Comparison of ENCODE assay signal across 11 mouse cellular contexts in genomic region chr12:31984664-31985063, GRCm38 (mm10). TPM values are rescaled to one million over a fixed set of nuclear protein-coding genes. Genes with fewer than 3 reads are reported as not detected.
DNase-seq lines count a peak whose midpoint lies in the region; ATAC-seq and TF ChIP-seq lines count a peak whose summit lies in the region.
"Had no signal": no experiment of that assay in that cellular context is flagged by ENCODE, and none has a peak within 500 bp of the region (broad histone marks: within the 10 kb centered on the region; RNA-seq: fewer than 3 reads in every experiment).

No protein-coding gene starts in this region.

- no peaks in the 10 kb centered on the region for H3K9me3 ChIP-seq in kidney, embryonic 14.5 days (ENCODE audit: control insufficient read depth, low read length)
- no peaks in the 10 kb centered on the region for H3K9me3 ChIP-seq in midbrain, embryonic 14.5 days (ENCODE audit: control insufficient read depth, low read length)
- H3K9me3 ChIP-seq in midbrain, embryonic 10.5 days (replicated peaks) = no peaks in the 10 kb centered on the region
- H3K9me3 ChIP-seq in heart, embryonic 16.5 days (replicated peaks; ENCODE audit: control insufficient read depth, low read length) = no peaks in the 10 kb centered on the region

- H3K4me1 ChIP-seq in kidney, embryonic 14.5 days (ENCODE audit: control insufficient read depth, insufficient read depth, low read length) = 0 out of 2 replicates have a peak, but pooled peaks cover 2% of the 10 kb centered on the region
- H3K4me1 ChIP-seq in kidney, adult 2 months (ENCODE audit: control insufficient read depth, insufficient read depth, low read length) = no peaks in the 10 kb centered on the region
- 0 out of 2 replicates have a peak, but pooled peaks cover 7% of the 10 kb centered on the region for H3K4me1 ChIP-seq in midbrain, embryonic 14.5 days (ENCODE audit: control insufficient read depth, insufficient read depth, low read length)
- no peaks in the 10 kb centered on the region; the same call in 1 of the 2 replicates for H3K4me1 ChIP-seq in midbrain, embryonic 10.5 days
- peaks cover 6% of the 10 kb centered on the region for H3K4me1 ChIP-seq in heart, embryonic 16.5 days (ENCODE audit: control insufficient read depth, insufficient read depth, low read length)

- H3K36me3 ChIP-seq in kidney, embryonic 14.5 days (ENCODE audit: control insufficient read depth, insufficient read depth, low read length) = no peaks in the 10 kb centered on the region; the same call in 1 of the 2 replicates
- no peaks in the 10 kb centered on the region for H3K36me3 ChIP-seq in kidney, adult 2 months (ENCODE audit: control insufficient read depth, insufficient read depth, low read length)
- peaks cover 8% of the 10 kb centered on the region; the same call in 1 of the 2 replicates for H3K36me3 ChIP-seq in midbrain, embryonic 14.5 days (ENCODE audit: control insufficient read depth, insufficient read depth, low read length)
- peaks cover 6% of the 10 kb centered on the region; the same call in 1 of the 2 replicates for H3K36me3 ChIP-seq in midbrain, embryonic 10.5 days
- no peaks in the 10 kb centered on the region for H3K36me3 ChIP-seq in heart, embryonic 16.5 days (ENCODE audit: control insufficient read depth, insufficient read depth)

- DNase-seq in kidney, adult 2 months = no peak
- no peak for DNase-seq in midbrain, embryonic 14.5 days
- DNase-seq in midbrain, embryonic 10.5 days (ENCODE audit: low spot score) = no peak
- no peak for DNase-seq in layer of hippocampus, postnatal 36 days
- DNase-seq in spleen, postnatal 10 days (ENCODE audit: low spot score in 2 of 2) = no peak
- DNase-seq: cerebellum, adult 8-10 months; right cerebral cortex, adult 18-20 months had no signal

- TF ChIP-seq CTCF in kidney, adult 2 months (conservative IDR thresholded peaks at IDR 0.05; ENCODE audit: insufficient read depth, insufficient read length, low read depth, low read length) = no peak

- ATAC-seq in kidney, embryonic 14.5 days (ENCODE audit: low FRiP score, low TSS enrichment) = 0 out of 2 replicates have a peak, but pooled peaks have one; percentile 73
- peak; percentile 28; the same call in 1 of the 2 replicates for ATAC-seq in midbrain, embryonic 14.5 days (ENCODE audit: low FRiP score, low TSS enrichment)
- no peak; the same call in 1 of the 2 replicates for ATAC-seq in heart, embryonic 16.5 days (replicated peaks; ENCODE audit: extremely low read depth, insufficient read depth, low FRiP score)
- ATAC-seq in megakaryocyte progenitor cell, adult 5-6 weeks (replicated peaks; ENCODE audit: poor library complexity) = peak; percentile 57
- ATAC-seq: intestine, postnatal 0 days had no signal

- WGBS in kidney, embryonic 14.5 days = 35% methylated on average over 12 of the region's 12 CpGs
- WGBS in kidney, adult 2 months = 29% methylated on average over 12 of the region's 12 CpGs
- WGBS in midbrain, embryonic 14.5 days = 80% methylated on average over 12 of the region's 12 CpGs
- WGBS in midbrain, embryonic 10.5 days = 77% methylated on average over 12 of the region's 12 CpGs
- 55% methylated on average over 12 of the region's 12 CpGs for WGBS in heart, embryonic 16.5 days

- H3K4me3 ChIP-seq in kidney, embryonic 14.5 days (ENCODE audit: low read length) = no peak overlapping the region
- no peak overlapping the region for H3K4me3 ChIP-seq in kidney, adult 2 months (ENCODE audit: insufficient read depth, low read depth, low read length)
- H3K4me3 ChIP-seq in midbrain, embryonic 14.5 days (replicated peaks; ENCODE audit: low read depth, low read length) = no peak overlapping the region
- no peak overlapping the region for H3K4me3 ChIP-seq in midbrain, embryonic 10.5 days
- H3K4me3 ChIP-seq in heart, embryonic 16.5 days (ENCODE audit: low read length) = no peak overlapping the region

- TF ChIP-seq POLR2A in kidney, adult 2 months (IDR thresholded peaks at IDR 0.05; ENCODE audit: low read depth, low read length) = no peak

- H3K4me2 ChIP-seq in kidney, embryonic 14.5 days (replicated peaks; ENCODE audit: low read depth, low read length) = no peak overlapping the region; the same call in 1 of the 2 replicates
- no peak overlapping the region for H3K4me2 ChIP-seq in midbrain, embryonic 14.5 days (ENCODE audit: low read length)
- H3K4me2 ChIP-seq in heart, embryonic 16.5 days (ENCODE audit: low read depth, low read length) = peak overlapping the region; percentile 32; the same call in 1 of the 2 replicates

- H3K27me3 ChIP-seq in kidney, embryonic 14.5 days (ENCODE audit: control insufficient read depth, insufficient read depth, low read length) = no peaks in the 10 kb centered on the region
- 0 out of 2 replicates have a peak, but pooled peaks cover 1% of the 10 kb centered on the region for H3K27me3 ChIP-seq in kidney, adult 2 months (replicated peaks; ENCODE audit: control insufficient read depth, insufficient read depth, low read length)
- H3K27me3 ChIP-seq in midbrain, embryonic 14.5 days (ENCODE audit: control insufficient read depth, insufficient read depth, low read length) = no peaks in the 10 kb centered on the region
- no peaks in the 10 kb centered on the region for H3K27me3 ChIP-seq in midbrain, embryonic 10.5 days (ENCODE audit: low read depth, poor library complexity, severe bottlenecking)
- H3K27me3 ChIP-seq in heart, embryonic 16.5 days (ENCODE audit: control insufficient read depth, insufficient read depth, low read length) = no peaks in the 10 kb centered on the region

- H3K9ac ChIP-seq in kidney, embryonic 14.5 days (ENCODE audit: low read depth, low read length) = no peak overlapping the region
- H3K9ac ChIP-seq in midbrain, embryonic 14.5 days (replicated peaks; ENCODE audit: low read length) = no peak overlapping the region
- H3K9ac ChIP-seq in heart, embryonic 16.5 days (ENCODE audit: low read length) = no peak overlapping the region

- no peak overlapping the region for H3K27ac ChIP-seq in kidney, embryonic 14.5 days (ENCODE audit: low read depth, low read length)
- no peak overlapping the region for H3K27ac ChIP-seq in kidney, adult 2 months (ENCODE audit: insufficient read depth, low read depth, low read length)
- no peak overlapping the region for H3K27ac ChIP-seq in midbrain, embryonic 14.5 days (replicated peaks; ENCODE audit: low read depth, low read length)
- H3K27ac ChIP-seq in midbrain, embryonic 10.5 days (replicated peaks) = no peak overlapping the region
- H3K27ac ChIP-seq in heart, embryonic 16.5 days (ENCODE audit: low read length) = no peak overlapping the region

RNA-seq across cellular contexts. Expression of gene Hbp1, which starts 34.3 kb away (rescaled TPM):
- 121 and 128 TPM in 2 replicates for polyA plus RNA-seq in kidney, embryonic 14.5 days (2014; fragmentation: Nextera tagmentation; extraction: Ambion mirVana)
- 67.5 and 68.2 TPM in 2 replicates for polyA plus RNA-seq in kidney, adult 2 months (2012; rRNA removed)
- 46.2 and 70.8 TPM in 2 replicates for polyA plus RNA-seq in midbrain, embryonic 14.5 days (2014; fragmentation: Nextera tagmentation; extraction: Ambion mirVana)
- 78.2 and 88.1 TPM in 2 replicates for polyA plus RNA-seq in midbrain, embryonic 10.5 days (2016; fragmentation: Nextera tagmentation; extraction: Ambion mirVana)
- polyA plus RNA-seq in heart, embryonic 16.5 days (2015; fragmentation: Nextera tagmentation; extraction: Ambion mirVana) = 105 and 107 TPM in 2 replicates
- 48.7 and 52.9 TPM in 2 replicates for total RNA-seq in megakaryocyte progenitor cell, adult 5-6 weeks (2015)
- 43.6 and 46.8 TPM in 2 replicates for total RNA-seq in megakaryocyte progenitor cell, adult 5-6 weeks (2017)
- 10 to 100 TPM; 24.8 to 27.8 TPM for total RNA-seq in layer of hippocampus, postnatal 36 days (2021)
